31 mouse cellular contexts compared by ENCODE assay signal in genomic region chr1:151214862-151215261, GRCm38 (mm10). TPM values are rescaled to one million over a fixed set of nuclear protein-coding genes. Genes with fewer than 3 reads are reported as not detected.
"Had no signal": no experiment of that assay in that cellular context is flagged by ENCODE, and none has a peak within 500 bp of the region (broad histone marks: within the 10 kb centered on the region; RNA-seq: fewer than 3 reads in every experiment).

No protein-coding gene starts in this region.

- H3K9ac ChIP-seq: liver, embryonic 13.5 days had no signal

- H3K9me3 ChIP-seq: liver, embryonic 13.5 days had no signal

- H3K36me3 ChIP-seq: liver, embryonic 13.5 days had no signal

- DNase-seq: kidney, adult 18-20 months; kidney, postnatal 14 days; kidney, postnatal 4 days; layer of hippocampus, adult 9-11 months; layer of hippocampus, postnatal 36 days; liver, embryonic 13.5 days; lung, adult 2 months; lung, postnatal 14 days; midbrain, embryonic 14.5 days; thymus, adult 2 months; thymus, postnatal 14 days; thymus, postnatal 4 days had no signal

- H3K4me2 ChIP-seq: liver, embryonic 13.5 days; midbrain, embryonic 11.5 days had no signal

- H3K27me3 ChIP-seq: liver, embryonic 13.5 days had no signal

- H3K27ac ChIP-seq: left cerebral cortex, adult 2 months; liver, embryonic 13.5 days; macrophage; stomach, postnatal 0 days had no signal

- H3K4me3 ChIP-seq: left cerebral cortex, adult 2 months; liver, embryonic 13.5 days had no signal

RNA-seq across cellular contexts. Expression of gene Gm47996, which starts 4.9 kb away (rescaled TPM):
- total RNA-seq: layer of hippocampus, adult 18-20 months; layer of hippocampus, postnatal 36 days; left cerebral cortex, adult 2 months; left cerebral cortex, postnatal 10 days; left cerebral cortex, postnatal 36 days; liver, adult 2 months; megakaryocyte-erythroid progenitor cell, adult 5-6 weeks; midbrain, postnatal 0 days had no signal
- polyA plus RNA-seq: intestine, embryonic 16.5 days; liver, adult 2 months; lung, adult 2 months; lung, embryonic 16.5 days; macrophage; midbrain, embryonic 11.5 days; midbrain, embryonic 14.5 days; midbrain, postnatal 0 days; neural tube, embryonic 11.5 days; neural tube, embryonic 14.5 days; small intestine, adult 2 months; stomach, embryonic 14.5 days; stomach, postnatal 0 days; thymus, adult 2 months had no signal

RNA-seq across cellular contexts. Expression of gene 3110040M04Rik, which starts 10.9 kb away (rescaled TPM):
- total RNA-seq: layer of hippocampus, adult 18-20 months; layer of hippocampus, postnatal 36 days; left cerebral cortex, adult 2 months; left cerebral cortex, postnatal 10 days; left cerebral cortex, postnatal 36 days; liver, adult 2 months; midbrain, postnatal 0 days had no signal
- polyA plus RNA-seq: intestine, embryonic 16.5 days; limb, embryonic 11.5 days; limb, embryonic 14.5 days; liver, adult 2 months; lung, adult 2 months; lung, embryonic 16.5 days; macrophage; midbrain, embryonic 14.5 days; midbrain, postnatal 0 days; neural tube, embryonic 14.5 days; spleen, adult 2 months; stomach, embryonic 14.5 days; stomach, postnatal 0 days; thymus, adult 2 months had no signal

RNA-seq across cellular contexts. Expression of gene Gm47995, which starts 16.6 kb away (rescaled TPM):
- total RNA-seq: layer of hippocampus, adult 18-20 months; layer of hippocampus, postnatal 36 days; left cerebral cortex, adult 2 months; left cerebral cortex, postnatal 10 days; left cerebral cortex, postnatal 36 days; liver, adult 2 months; midbrain, postnatal 0 days had no signal
- polyA plus RNA-seq: intestine, embryonic 16.5 days; limb, embryonic 11.5 days; liver, adult 2 months; lung, adult 2 months; lung, embryonic 16.5 days; macrophage; midbrain, embryonic 11.5 days; midbrain, embryonic 14.5 days; midbrain, postnatal 0 days; neural tube, embryonic 11.5 days; neural tube, embryonic 14.5 days; stomach, embryonic 14.5 days; stomach, postnatal 0 days; thymus, adult 2 months had no signal

RNA-seq across cellular contexts. Expression of gene Gm8947, which starts 22.7 kb away (rescaled TPM):
- total RNA-seq: layer of hippocampus, adult 18-20 months; layer of hippocampus, postnatal 36 days; left cerebral cortex, adult 2 months; left cerebral cortex, postnatal 10 days; left cerebral cortex, postnatal 36 days; liver, adult 2 months; megakaryocyte-erythroid progenitor cell, adult 5-6 weeks; midbrain, postnatal 0 days had no signal
- polyA plus RNA-seq: intestine, embryonic 16.5 days; liver, adult 2 months; lung, adult 2 months; lung, embryonic 16.5 days; macrophage; midbrain, embryonic 14.5 days; midbrain, postnatal 0 days; neural tube, embryonic 14.5 days; stomach, embryonic 14.5 days; thymus, adult 2 months had no signal

RNA-seq across cellular contexts. Expression of gene Gm47985, which starts 32.5 kb away (rescaled TPM):
- total RNA-seq: layer of hippocampus, adult 18-20 months; layer of hippocampus, postnatal 36 days; left cerebral cortex, adult 2 months; left cerebral cortex, postnatal 10 days; left cerebral cortex, postnatal 36 days; liver, adult 2 months; midbrain, postnatal 0 days had no signal
- polyA plus RNA-seq: liver, adult 2 months; lung, adult 2 months; macrophage; midbrain, postnatal 0 days; neural tube, embryonic 14.5 days; stomach, embryonic 14.5 days; stomach, postnatal 0 days had no signal
